Mouse (Mus musculus) kidney, embryonic 16.5 days (tissue): ENCODE data around the gene Timmdc1. TPM values are rescaled to one million over a fixed set of nuclear protein-coding genes. Genes with fewer than 3 reads are reported as not detected.
A peak's percentile ranks its signal among the peaks of the same experiment; 100 is the strongest.

Experiments used
- ATAC-seq: fragments of 200-750 bp; cut with Nextera tagmentation; 2 replicates; pipeline ENCODE4 v1.8.0; 2017; ENCODE audit warnings: moderate TSS enrichment; ENCODE audit not compliant: low FRiP score, low TSS enrichment
- H3K27ac ChIP-seq: fragments of 300-500 bp; sonication (generic); 2 replicates; pipeline ENCODE4 v1.5.1; 2014; ENCODE audit warnings: low read length
- H3K27me3 ChIP-seq: fragments of 300-500 bp; sonication (generic); 2 replicates; pipeline ENCODE4 v1.6.1; 2014; ENCODE audit warnings: low read length, control low read depth, mixed read lengths; ENCODE audit not compliant: insufficient read depth
- H3K36me3 ChIP-seq: fragments of 300-500 bp; sonication (generic); 2 replicates; pipeline ENCODE4 v1.6.1; 2014; ENCODE audit warnings: low read length, control low read depth, mixed read lengths; ENCODE audit not compliant: insufficient read depth
- H3K4me1 ChIP-seq: fragments of 300-500 bp; sonication (generic); 2 replicates; pipeline ENCODE4 v1.6.1; 2014; ENCODE audit warnings: low read length, control low read depth, mixed read lengths; ENCODE audit not compliant: insufficient read depth
- H3K4me2 ChIP-seq: fragments of 300-500 bp; sonication (generic); replicated peaks from 2 replicates; pipeline ENCODE4 v1.6.1; 2014; ENCODE audit warnings: low read depth, low read length
- H3K4me3 ChIP-seq: fragments of 300-500 bp; sonication (generic); 2 replicates; pipeline ENCODE4 v1.5.1; 2014; ENCODE audit warnings: mild to moderate bottlenecking, low read length
- H3K9ac ChIP-seq: fragments of 300-500 bp; sonication (generic); replicated peaks from 2 replicates; pipeline ENCODE4 v1.6.1; 2014; ENCODE audit warnings: low read length
- H3K9me3 ChIP-seq: fragments of 300-500 bp; sonication (generic); 2 replicates; pipeline ENCODE4 v1.6.1; 2016; ENCODE audit warnings: low read length, control low read depth
- WGBS: fragments of 180-500 bp; shearing (Covaris S2); extraction: QIAGEN DNeasy Blood & Tissue Kit; methylation state at CpG from one replicate; pipeline ENCODE4 v1.1.7; 2014; 5-methylcytosine and 5-hydroxymethylcytosine counted together
- polyA plus RNA-seq: library from polyadenylated mRNA; unstranded; fragments of >200 nt; fragmentation: Nextera tagmentation; extraction: Ambion mirVana; gene quantifications from 2 replicates; pipeline ENCODE4 v1.2.1, GENCODE M21; 2015

The Timmdc1 gene
- polyA plus RNA-seq, result 29.7 and 34.4 TPM in 2 replicates

GRCm38 (mm10) chr16:38522129-38523084 is at the start of gene Timmdc1:
Gene Timmdc1, minus strand, starts transcription at chr16:38522663.
- H3K4me1 ChIP-seq, result peaks cover 8% of the 10 kb centered on the region; the same call in 1 of the 2 replicates
- no peaks in the 10 kb centered on the region for H3K27me3 ChIP-seq
- under 1% methylated on average over 71 of the region's 73 CpGs for WGBS
- peak within 1 kb of the TSS; percentile 98 for H3K4me3 ChIP-seq
- H3K4me2 ChIP-seq, result peak within 1 kb of the TSS; percentile 65
- H3K9me3 ChIP-seq, result no peaks in the 10 kb centered on the region
- H3K27ac ChIP-seq, result peak within 1 kb of the TSS; percentile 98
- peaks cover 32% of the 10 kb centered on the region for H3K36me3 ChIP-seq
- ATAC-seq, result peak; percentile 100
- H3K9ac ChIP-seq, result peak within 1 kb of the TSS; percentile 96

GRCm38 (mm10) chr16:38571481-38571880 is 49.0 kb upstream of the Timmdc1 start:
- Histone ChIP-seq H3K9ac (no peak overlapping the region), H3K4me2 (no peak overlapping the region), H3K4me3 (no peak overlapping the region), H3K36me3 (peaks cover 64% of the 10 kb centered on the region), H3K9me3 (no peaks in the 10 kb centered on the region), H3K27me3 (no peaks in the 10 kb centered on the region), H3K27ac (no peak overlapping the region), H3K4me1 (no peaks in the 10 kb centered on the region)
- 94% methylated on average over 3 of the region's 3 CpGs for WGBS
- ATAC-seq, result no peak

GRCm38 (mm10) chr16:38568192-38568591 is 45.7 kb upstream of the Timmdc1 start:
- H3K9me3 ChIP-seq, result no peaks in the 10 kb centered on the region
- no peak overlapping the region for H3K4me3 ChIP-seq
- WGBS, result 95% methylated on average over 5 of the region's 5 CpGs
- ATAC-seq, result no peak
- H3K27me3 ChIP-seq, result no peaks in the 10 kb centered on the region
- peaks cover 66% of the 10 kb centered on the region for H3K36me3 ChIP-seq
- no peak overlapping the region for H3K9ac ChIP-seq
- H3K27ac ChIP-seq, result no peak overlapping the region
- H3K4me1 ChIP-seq, result peaks cover 10% of the 10 kb centered on the region
- H3K4me2 ChIP-seq, result no peak overlapping the region

- no peaks in the 10 kb centered on the region for H3K9me3 ChIP-seq
- peaks cover 10% of the 10 kb centered on the region for H3K4me1 ChIP-seq
- peak overlapping the region; percentile 91 for H3K4me3 ChIP-seq
- WGBS, result 25% methylated on average over 10 of the region's 10 CpGs
- H3K4me2 ChIP-seq, result peak overlapping the region; percentile 71
- H3K27me3 ChIP-seq, result peaks cover 11% of the 10 kb centered on the region; the same call in 1 of the 2 replicates
- H3K9ac ChIP-seq, result peak overlapping the region; percentile 97
- H3K36me3 ChIP-seq, result peaks cover 31% of the 10 kb centered on the region
- ATAC-seq, result no peak
- H3K27ac ChIP-seq, result no peak overlapping the region
These were observed 41.1 kb upstream of the Timmdc1 start for GRCm38 (mm10) chr16:38563516-38563915.

- Histone ChIP-seq H3K4me3 (peak overlapping the region; percentile 91), H3K4me2 (peak overlapping the region; percentile 71), H3K9me3 (no peaks in the 10 kb centered on the region), H3K27ac (peak overlapping the region; percentile 82), H3K4me1 (peaks cover 10% of the 10 kb centered on the region), H3K9ac (peak overlapping the region; percentile 97), H3K27me3 (peaks cover 11% of the 10 kb centered on the region; the same call in 1 of the 2 replicates), H3K36me3 (peaks cover 25% of the 10 kb centered on the region)
- ATAC-seq, result peak; percentile 4; the same call in 1 of the 2 replicates
- WGBS, result under 1% methylated on average over 25 of the region's 25 CpGs
These were observed 40.5 kb upstream of the Timmdc1 start for GRCm38 (mm10) chr16:38562968-38563327.

- Histone ChIP-seq H3K27ac (peak overlapping the region; percentile 82), H3K36me3 (peaks cover 21% of the 10 kb centered on the region), H3K4me3 (peak overlapping the region; percentile 91), H3K9ac (peak overlapping the region; percentile 97), H3K4me2 (peak overlapping the region; percentile 71), H3K9me3 (no peaks in the 10 kb centered on the region), H3K4me1 (peaks cover 10% of the 10 kb centered on the region), H3K27me3 (peaks cover 11% of the 10 kb centered on the region; the same call in 1 of the 2 replicates)
- 8% methylated on average over 37 of the region's 37 CpGs for WGBS
- ATAC-seq, result peak; percentile 97
These were observed 39.9 kb upstream of the Timmdc1 start for GRCm38 (mm10) chr16:38562131-38562967.

GRCm38 (mm10) chr16:38558221-38558748 is 35.8 kb upstream of the Timmdc1 start, which contains the start of gene Tmem39a:
Gene Tmem39a, plus strand, starts transcription at chr16:38558698.
- 83% methylated on average over 3 of the region's 3 CpGs for WGBS
- H3K27ac ChIP-seq, result no peak within 1 kb of the TSS
- H3K4me2 ChIP-seq, result no peak within 1 kb of the TSS
- no peak for ATAC-seq
- H3K9ac ChIP-seq, result no peak within 1 kb of the TSS
- H3K4me1 ChIP-seq, result no peaks in the 10 kb centered on the region
- no peak within 1 kb of the TSS for H3K4me3 ChIP-seq
- H3K27me3 ChIP-seq, result peaks cover 14% of the 10 kb centered on the region
- no peaks in the 10 kb centered on the region for H3K9me3 ChIP-seq
- no peaks in the 10 kb centered on the region for H3K36me3 ChIP-seq

GRCm38 (mm10) chr16:38555988-38556387 is 33.5 kb upstream of the Timmdc1 start:
- ATAC-seq, result no peak
- no peaks in the 10 kb centered on the region for H3K36me3 ChIP-seq
- H3K27ac ChIP-seq, result no peak overlapping the region
- no peaks in the 10 kb centered on the region for H3K4me1 ChIP-seq
- H3K9ac ChIP-seq, result no peak overlapping the region
- 85% methylated on average over 3 of the region's 3 CpGs for WGBS
- H3K9me3 ChIP-seq, result no peaks in the 10 kb centered on the region
- H3K27me3 ChIP-seq, result peaks cover 18% of the 10 kb centered on the region
- no peak overlapping the region for H3K4me3 ChIP-seq
- no peak overlapping the region for H3K4me2 ChIP-seq
